Mouse (Mus musculus) limb, embryonic 10.5 days (tissue): ENCODE measurements around the gene Ehhadh. TPM values are rescaled to one million over a fixed set of nuclear protein-coding genes. Genes with fewer than 3 reads are reported as not detected.
"Not testable (repeated sequence)": the region's sequence is repeated elsewhere in the genome, so short reads cannot be mapped to it uniquely, and the experiment has no call there.

ENCODE experiments used
- DNase-seq: peaks from one replicate; pipeline ENCODE4 v3.0.0-alpha.2; 2017; ENCODE audit warnings: low spot score
- H3K27ac ChIP-seq: fragments of 300-500 bp; sonication (generic); 2 replicates; pipeline ENCODE4 v1.5.1; 2016; ENCODE audit warnings: mild to moderate bottlenecking
- H3K27me3 ChIP-seq: fragments of 300-500 bp; sonication (generic); 2 replicates; pipeline ENCODE4 v1.6.1; 2016; ENCODE audit warnings: low read depth, mild to moderate bottlenecking; ENCODE audit not compliant: poor library complexity, severe bottlenecking
- H3K36me3 ChIP-seq: fragments of 300-500 bp; sonication (generic); 2 replicates; pipeline ENCODE4 v1.6.1; 2016; ENCODE audit warnings: mild to moderate bottlenecking, moderate library complexity
- H3K4me1 ChIP-seq: fragments of 300-500 bp; sonication (generic); 2 replicates; pipeline ENCODE4 v1.6.1; 2016
- H3K4me3 ChIP-seq: fragments of 300-500 bp; sonication (generic); 2 replicates; pipeline ENCODE4 v1.5.1; 2016; ENCODE audit warnings: mild to moderate bottlenecking, moderate library complexity
- H3K9me3 ChIP-seq: fragments of 300-500 bp; sonication (generic); replicated peaks from 2 replicates; pipeline ENCODE4 v1.6.1; 2016; ENCODE audit warnings: mild to moderate bottlenecking
- WGBS: fragments of 180-500 bp; shearing (Covaris S2); methylation state at CpG from one replicate; pipeline ENCODE4 v1.1.7; 2016; 5-methylcytosine and 5-hydroxymethylcytosine counted together
- polyA plus RNA-seq: library from polyadenylated mRNA; unstranded; fragments of >200 nt; fragmentation: Nextera tagmentation; extraction: Ambion mirVana; gene quantifications from 2 replicates; pipeline ENCODE4 v1.2.1, GENCODE M21; 2016

Gene Ehhadh
- polyA plus RNA-seq, 1 experiment from 2014 or later: 2.5 TPM

GRCm38 (mm10) chr16:21818629-21819028 is 31.0 kb upstream of the Ehhadh start:
- DNase-seq: no peak
- Histone ChIP-seq H3K4me3 (no peak overlapping the region), H3K4me1 (no peaks in the 10 kb centered on the region), H3K27ac (no peak overlapping the region), H3K36me3 (no peaks in the 10 kb centered on the region), H3K9me3 (no peaks in the 10 kb centered on the region), H3K27me3 (no peaks in the 10 kb centered on the region)
- WGBS: 83% methylated on average over 8 of the region's 8 CpGs

GRCm38 (mm10) chr16:21818132-21818531 is 30.5 kb upstream of the Ehhadh start:
- no peak overlapping the region for H3K4me3 ChIP-seq
- WGBS: 39% methylated on average over 9 of the region's 9 CpGs

GRCm38 (mm10) chr16:21815669-21816010 is 28.0 kb upstream of the Ehhadh start:
- no peak overlapping the region for H3K4me3 ChIP-seq
- 0 out of 2 replicates have a peak, but pooled peaks cover under 1% of the 10 kb centered on the region for H3K36me3 ChIP-seq
- H3K4me1 ChIP-seq: no peaks in the 10 kb centered on the region
- H3K9me3 ChIP-seq: no peaks in the 10 kb centered on the region
- WGBS: 60% methylated on average over 7 of the region's 7 CpGs
- no peak overlapping the region; the same call in 1 of the 2 replicates for H3K27ac ChIP-seq
- DNase-seq: no peak
- no peaks in the 10 kb centered on the region for H3K27me3 ChIP-seq

More at GRCm38 (mm10) chr16:21818132-21818531, 30.5 kb upstream of the Ehhadh start:
- Histone ChIP-seq H3K9me3 (no peaks in the 10 kb centered on the region), H3K4me1 (no peaks in the 10 kb centered on the region), H3K36me3 (no peaks in the 10 kb centered on the region), H3K27me3 (no peaks in the 10 kb centered on the region), H3K27ac (no peak overlapping the region)
- no peak for DNase-seq

DNA sequence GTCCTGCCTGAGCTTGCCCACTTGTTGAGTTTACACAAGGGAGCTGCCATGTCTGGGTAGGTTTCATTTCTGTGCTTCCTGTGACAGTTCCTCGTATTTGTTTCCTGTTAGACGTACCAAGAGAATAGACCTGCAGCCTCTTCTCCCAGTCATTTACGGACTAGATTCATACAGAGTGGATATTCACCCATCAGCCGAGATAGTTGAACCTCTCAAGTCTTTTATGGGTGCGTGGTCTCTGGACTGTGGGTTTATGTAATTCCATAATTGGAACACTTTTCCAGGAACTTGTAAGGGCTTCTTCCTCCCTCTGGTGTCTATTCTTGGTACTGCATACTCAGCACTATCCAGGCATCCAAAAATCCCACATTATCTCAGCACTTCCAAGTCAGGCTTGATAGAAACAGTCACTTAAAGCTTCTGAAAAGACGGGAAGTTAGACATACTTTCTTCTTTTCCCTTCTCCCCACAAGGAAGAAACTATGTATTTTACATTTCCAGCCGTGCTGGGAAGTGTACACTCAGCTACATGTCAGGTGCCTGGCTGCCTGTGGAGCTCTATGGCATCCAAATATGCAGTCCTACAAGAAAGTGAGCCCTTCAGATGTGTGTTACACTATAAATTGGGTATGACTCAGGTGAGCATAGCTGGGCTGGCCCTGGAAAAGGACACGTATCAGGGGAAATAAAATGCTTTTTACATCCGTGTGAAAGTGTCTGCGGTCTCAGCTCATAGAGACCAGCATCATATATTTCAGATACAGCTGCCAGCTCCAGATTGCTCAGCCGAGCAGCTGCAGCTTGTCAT is 27.5 kb upstream of the Ehhadh start:
- H3K27me3 ChIP-seq: no peaks in the 10 kb centered on the region
- no peaks in the 10 kb centered on the region for H3K9me3 ChIP-seq
- DNase-seq: no peak
- WGBS: 77% methylated on average over 11 of the region's 11 CpGs
- peaks cover 4% of the 10 kb centered on the region; the same call in 1 of the 2 replicates for H3K36me3 ChIP-seq
- no peak overlapping the region; the same call in 1 of the 2 replicates for H3K27ac ChIP-seq
- no peaks in the 10 kb centered on the region for H3K4me1 ChIP-seq
- no peak overlapping the region for H3K4me3 ChIP-seq

DNA sequence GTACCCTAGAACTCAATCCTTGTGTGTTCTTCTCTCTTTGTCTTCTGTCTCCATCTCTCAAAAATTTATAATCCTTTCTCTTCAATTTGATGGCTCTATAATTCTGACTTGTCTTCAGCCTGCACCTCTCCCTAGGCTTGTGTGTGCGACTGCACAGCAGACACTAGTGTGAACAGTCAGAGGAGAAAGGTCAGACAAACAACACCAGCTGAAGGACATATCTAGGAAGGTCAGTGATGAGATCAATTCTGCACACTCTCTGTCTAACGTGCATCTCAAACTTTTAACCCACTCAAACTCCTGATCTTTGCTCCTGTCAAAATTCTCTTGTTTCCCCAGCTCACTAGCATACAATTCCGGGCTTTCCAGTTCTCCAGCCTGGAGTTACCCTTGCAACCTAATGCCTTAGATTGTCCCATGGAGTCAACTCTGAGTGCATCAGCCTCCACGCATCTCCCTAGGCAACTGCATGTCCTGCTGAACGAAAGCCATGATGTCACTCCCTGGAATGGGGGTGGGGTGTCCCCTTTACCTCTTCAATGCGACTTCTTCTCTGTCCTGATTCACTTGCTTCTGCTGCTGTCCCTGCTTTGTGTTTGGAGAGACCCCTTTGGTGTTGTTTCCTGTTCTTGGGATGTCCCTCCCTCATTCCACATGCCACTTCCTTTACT is 25.7 kb upstream of the Ehhadh start:
- Histone ChIP-seq H3K4me3 (no peak overlapping the region), H3K4me1 (no peaks in the 10 kb centered on the region), H3K27me3 (no peaks in the 10 kb centered on the region), H3K9me3 (no peaks in the 10 kb centered on the region), H3K27ac (no peak overlapping the region), H3K36me3 (peaks cover 10% of the 10 kb centered on the region; the same call in 1 of the 2 replicates)
- 77% methylated on average over 6 of the region's 6 CpGs for WGBS
- DNase-seq: no peak

GRCm38 (mm10) chr16:21807786-21808185 is 20.2 kb upstream of the Ehhadh start:
- not testable (repeated sequence) for H3K27me3 ChIP-seq, H3K9me3 ChIP-seq, H3K4me1 ChIP-seq, DNase-seq, H3K27ac ChIP-seq, H3K4me3 ChIP-seq
- 91% methylated on average over 7 of the region's 7 CpGs for WGBS
- H3K36me3 ChIP-seq: peaks cover 19% of the 10 kb centered on the region; the same call in 1 of the 2 replicates

- H3K9me3 ChIP-seq: no peaks in the 10 kb centered on the region
- no peaks in the 10 kb centered on the region for H3K27me3 ChIP-seq
- no peaks in the 10 kb centered on the region for H3K4me1 ChIP-seq
- no peak for DNase-seq
- no peak overlapping the region for H3K27ac ChIP-seq
- H3K4me3 ChIP-seq: no peak overlapping the region
- H3K36me3 ChIP-seq: peaks cover 20% of the 10 kb centered on the region; the same call in 1 of the 2 replicates
- 93% methylated on average over 1 of the region's 1 CpGs for WGBS
Measured at GRCm38 (mm10) chr16:21806892-21807291, 19.3 kb upstream of the Ehhadh start.

DNA sequence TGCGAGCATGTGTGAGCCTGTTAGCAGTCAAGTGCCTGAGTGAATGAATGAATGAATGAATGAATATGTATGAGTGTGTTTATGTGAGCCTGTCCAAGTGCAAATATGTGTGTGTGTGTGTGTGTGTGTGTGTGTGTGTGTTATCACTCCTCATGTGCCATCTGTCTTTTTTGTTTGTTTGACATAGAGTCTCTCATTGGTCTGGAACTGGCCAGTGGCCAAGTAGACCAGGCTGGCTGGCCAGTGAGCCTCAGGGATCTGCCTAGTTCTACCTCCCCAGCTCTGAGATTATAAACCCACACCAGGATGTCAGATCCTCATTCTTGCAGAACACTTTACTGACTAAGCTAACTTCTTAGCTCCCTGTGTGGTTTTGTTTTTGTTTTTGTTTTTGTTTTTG is 16.7 kb upstream of the Ehhadh start:
- 90% methylated on average over 1 of the region's 1 CpGs for WGBS

DNA sequence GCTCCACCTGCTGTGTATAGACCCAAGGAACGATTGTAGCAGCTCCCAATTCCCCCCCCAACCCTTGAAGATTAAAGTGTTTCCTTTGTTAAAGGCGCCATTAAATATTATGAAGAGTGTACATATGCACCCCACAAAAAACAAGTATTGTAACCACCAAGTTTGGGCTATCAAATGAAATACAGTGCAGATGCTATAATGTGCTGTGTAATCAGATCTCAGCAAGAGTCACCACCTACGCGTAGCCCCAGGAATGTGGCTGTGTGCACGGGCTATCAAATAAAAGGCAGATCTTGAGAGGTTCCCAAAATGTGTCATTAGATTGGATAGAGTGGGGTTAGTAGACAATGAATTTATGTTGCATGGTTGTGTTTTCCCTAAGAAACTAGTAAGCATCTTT is 7.5 kb upstream of the Ehhadh start:
- WGBS: 42% methylated on average over 5 of the region's 5 CpGs
- Histone ChIP-seq H3K27ac (no peak overlapping the region), H3K4me1 (peaks cover 16% of the 10 kb centered on the region), H3K4me3 (peak overlapping the region; percentile 72), H3K36me3 (peaks cover 7% of the 10 kb centered on the region), H3K27me3 (no peaks in the 10 kb centered on the region), H3K9me3 (no peaks in the 10 kb centered on the region)
- no peak for DNase-seq

More for the DNA sequence above, 16.7 kb upstream of the Ehhadh start:
- no peaks in the 10 kb centered on the region for H3K27me3 ChIP-seq
- peaks cover 23% of the 10 kb centered on the region for H3K36me3 ChIP-seq
- no peaks in the 10 kb centered on the region for H3K4me1 ChIP-seq
- DNase-seq: no peak
- H3K4me3 ChIP-seq: no peak overlapping the region
- no peak overlapping the region for H3K27ac ChIP-seq
- H3K9me3 ChIP-seq: no peaks in the 10 kb centered on the region

GRCm38 (mm10) chr16:21794697-21795045 is 7.1 kb upstream of the Ehhadh start:
- no peak for DNase-seq
- Histone ChIP-seq H3K4me3 (peak overlapping the region; percentile 72), H3K27me3 (no peaks in the 10 kb centered on the region), H3K36me3 (peaks cover 5% of the 10 kb centered on the region), H3K9me3 (no peaks in the 10 kb centered on the region), H3K27ac (peak overlapping the region; percentile 86), H3K4me1 (peaks cover 16% of the 10 kb centered on the region)
- 5% methylated on average over 14 of the region's 14 CpGs for WGBS

GRCm38 (mm10) chr16:21793875-21794696 is 6.5 kb upstream of the Ehhadh start, which contains the start of gene Map3k13:
TSS of gene Map3k13 (plus strand) at chr16:21794346.
- no peaks in the 10 kb centered on the region for H3K36me3 ChIP-seq
- H3K27me3 ChIP-seq: no peaks in the 10 kb centered on the region
- WGBS: 2% methylated on average over 47 of the region's 47 CpGs
- H3K27ac ChIP-seq: peak within 1 kb of the TSS; percentile 86
- peak; percentile 99 for DNase-seq
- peaks cover 16% of the 10 kb centered on the region for H3K4me1 ChIP-seq
- H3K4me3 ChIP-seq: peak within 1 kb of the TSS; percentile 72
- H3K9me3 ChIP-seq: no peaks in the 10 kb centered on the region

DNA sequence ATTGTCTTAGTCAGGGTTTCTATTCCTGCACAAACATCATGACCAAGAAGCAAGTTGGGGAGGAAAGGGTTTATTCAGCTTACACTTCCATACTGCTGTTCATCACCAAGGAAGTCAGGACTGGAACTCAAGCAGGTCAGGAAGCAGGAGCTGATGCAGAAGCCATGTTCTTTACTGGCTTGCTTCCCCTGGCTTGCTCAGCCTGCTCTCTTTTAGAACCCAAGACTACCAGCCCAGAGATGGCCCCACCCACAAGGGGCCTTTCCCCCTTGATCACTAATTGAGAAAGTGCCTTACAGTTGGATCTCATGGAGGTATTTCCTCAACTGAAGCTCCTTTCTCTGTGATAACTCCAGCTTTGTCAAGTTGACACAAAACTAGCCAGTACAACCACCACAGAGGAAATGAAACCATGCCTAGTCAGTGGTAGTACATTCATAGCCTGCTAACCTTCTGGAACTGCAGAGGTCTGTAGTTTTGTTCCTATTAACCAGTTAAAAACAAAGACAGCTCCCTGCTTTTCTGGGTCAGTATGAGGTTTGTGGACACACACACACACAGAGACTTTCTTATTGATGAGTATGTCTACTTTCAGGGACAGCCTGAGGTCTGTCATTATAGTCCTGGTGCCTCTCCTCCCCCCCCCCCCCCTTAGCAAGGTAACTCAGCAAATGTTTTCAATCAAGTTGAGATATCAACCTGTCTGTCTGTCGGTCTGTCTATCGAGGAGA is 5.6 kb upstream of the Ehhadh start:
- 52% methylated on average over 2 of the region's 2 CpGs for WGBS
- DNase-seq: not testable (repeated sequence)

More for the DNA sequence above, 5.6 kb upstream of the Ehhadh start:
- Histone ChIP-seq H3K27ac (peak overlapping the region; percentile 86; the same call in 1 of the 2 replicates), H3K4me1 (peaks cover 16% of the 10 kb centered on the region), H3K4me3 (peak overlapping the region; percentile 72)
- H3K36me3 ChIP-seq, H3K27me3 ChIP-seq, H3K9me3 ChIP-seq: not testable (repeated sequence)
